Mouse (Mus musculus) embryo, embryonic 10.5 days (tissue): ENCODE measurements at regions not wholly inside any gene's neighbourhood (a gene's known extent, or its start where the extent isn't known, plus 50 kb on each side); places are given as distances from the start of the nearest gene placed in this dataset.

Source experiments
- DNase-seq: peaks from one replicate; pipeline ENCODE4 v3.0.0-alpha.2; 2015; ENCODE audit warnings: low spot score

DNA sequence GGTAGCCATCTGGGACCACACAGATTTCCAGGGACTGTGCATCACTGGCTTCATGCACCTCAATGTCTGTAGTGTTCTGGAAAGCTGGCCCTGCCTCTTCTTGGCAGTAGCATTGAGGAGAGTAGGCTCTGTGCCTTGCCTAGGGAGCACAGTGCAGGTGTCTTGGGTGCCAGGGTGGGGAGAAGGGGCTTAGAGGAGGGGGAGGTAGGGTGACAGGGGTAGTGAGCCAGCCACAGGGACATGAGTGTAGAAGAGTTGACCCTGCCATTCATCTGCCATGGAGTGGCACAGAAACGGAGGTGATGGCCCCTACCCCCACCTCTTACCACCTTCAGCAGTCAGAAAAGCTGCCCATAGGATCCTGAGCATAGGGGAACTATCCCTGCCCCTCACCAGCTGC is 235.4 kb upstream of the Gli3 start:
- DNase-seq: no peak
